Mouse (Mus musculus) megakaryocyte, embryonic 14.5 days (primary cell): ENCODE results near the gene Vtcn1.

Experiments used
- FLI1 ChIP-seq: IDR thresholded peaks from 2 replicates; pipeline ENCODE4 v1.6.1; 2012; ENCODE audit warnings: low read length, inconsistent platforms, mixed read lengths
- GATA1 ChIP-seq: IDR thresholded peaks from 3 replicates; pipeline ENCODE4 v1.6.1; 2012; ENCODE audit warnings: mixed read lengths, low read length, inconsistent platforms, borderline replicate concordance

- TF ChIP-seq FLI1 (no peak), GATA1 (no peak)
Measured at GRCm38 (mm10) chr3:100935521-100935920, 110.3 kb downstream of the Vtcn1 start.
